Mouse (Mus musculus) subcutaneous adipose tissue, adult 2 months (tissue): ENCODE data around the gene Prkci. TPM values are rescaled to one million over a fixed set of nuclear protein-coding genes. Genes with fewer than 3 reads are reported as not detected.

Experiments used
- polyA plus RNA-seq: library from polyadenylated mRNA; depleted of rRNA; stranded (reverse); fragments of >200 nt; gene quantifications from 2 replicates; pipeline ENCODE4 v1.2.3, GENCODE M21; 2012; ENCODE audit warnings: low replicate concordance; rRNA removed

Gene Prkci
- 28.2 and 34.3 TPM in 2 replicates for polyA plus RNA-seq

DNA sequence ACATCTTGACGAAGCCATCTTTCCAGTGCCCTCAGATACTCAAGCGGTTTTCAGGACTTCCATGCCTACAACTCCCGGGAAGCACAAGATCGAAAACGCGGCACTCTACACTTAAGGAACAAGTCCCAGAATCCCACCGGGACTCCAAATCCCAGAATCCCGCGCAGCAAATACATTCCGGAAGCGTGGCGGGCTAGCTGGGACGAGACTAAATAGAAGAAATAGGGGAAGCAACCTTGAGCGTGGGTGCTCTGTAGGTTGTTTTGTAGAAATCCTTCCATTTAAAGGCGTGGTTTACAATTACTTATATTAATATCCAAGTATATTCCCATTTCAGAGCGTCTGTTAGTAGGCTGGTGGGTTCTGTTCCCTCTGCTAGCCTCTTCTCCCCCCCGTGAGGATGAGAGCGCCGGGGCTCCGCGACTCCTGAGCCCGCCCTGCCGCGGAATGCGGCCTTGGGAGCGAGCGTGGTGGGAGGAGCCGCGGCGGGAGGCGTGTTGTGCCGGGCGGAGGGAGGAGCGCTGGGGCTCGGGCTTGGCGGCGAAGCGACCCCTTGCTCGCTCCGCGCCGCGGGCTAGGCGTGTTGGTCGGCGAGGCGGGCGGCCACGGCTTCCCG is at the start of gene Prkci:
Gene Prkci (plus strand): TSS at position 465 of the 616 bp plus-strand sequence.

DNA sequence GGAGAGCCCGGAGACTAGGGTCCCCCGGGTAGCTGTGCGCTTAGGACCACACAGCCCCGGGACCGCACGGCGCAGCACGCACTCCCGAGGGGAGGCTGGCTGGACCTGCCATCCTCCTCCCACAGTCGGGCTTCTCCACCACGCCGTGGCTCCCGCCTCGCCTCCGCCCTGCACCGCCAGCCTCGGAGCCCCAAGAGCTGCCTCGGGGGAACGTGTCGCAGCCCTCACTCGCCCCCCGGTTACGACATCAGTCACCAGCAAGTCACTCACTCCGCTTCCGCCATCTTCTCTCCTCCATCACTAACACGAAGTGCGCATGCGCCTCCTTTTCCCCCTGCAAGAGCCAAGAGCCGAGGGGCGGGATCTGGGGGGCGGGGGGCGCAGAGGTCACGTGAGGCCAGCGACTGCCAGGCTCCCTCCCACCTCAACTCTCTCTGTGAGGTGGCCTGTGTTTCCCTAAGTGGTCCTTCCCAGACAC is 26.4 kb upstream of the Prkci start, which contains the start of gene Phc3:
Gene Phc3 (minus strand): TSS at position 312 of the 478 bp plus-strand sequence.

DNA sequence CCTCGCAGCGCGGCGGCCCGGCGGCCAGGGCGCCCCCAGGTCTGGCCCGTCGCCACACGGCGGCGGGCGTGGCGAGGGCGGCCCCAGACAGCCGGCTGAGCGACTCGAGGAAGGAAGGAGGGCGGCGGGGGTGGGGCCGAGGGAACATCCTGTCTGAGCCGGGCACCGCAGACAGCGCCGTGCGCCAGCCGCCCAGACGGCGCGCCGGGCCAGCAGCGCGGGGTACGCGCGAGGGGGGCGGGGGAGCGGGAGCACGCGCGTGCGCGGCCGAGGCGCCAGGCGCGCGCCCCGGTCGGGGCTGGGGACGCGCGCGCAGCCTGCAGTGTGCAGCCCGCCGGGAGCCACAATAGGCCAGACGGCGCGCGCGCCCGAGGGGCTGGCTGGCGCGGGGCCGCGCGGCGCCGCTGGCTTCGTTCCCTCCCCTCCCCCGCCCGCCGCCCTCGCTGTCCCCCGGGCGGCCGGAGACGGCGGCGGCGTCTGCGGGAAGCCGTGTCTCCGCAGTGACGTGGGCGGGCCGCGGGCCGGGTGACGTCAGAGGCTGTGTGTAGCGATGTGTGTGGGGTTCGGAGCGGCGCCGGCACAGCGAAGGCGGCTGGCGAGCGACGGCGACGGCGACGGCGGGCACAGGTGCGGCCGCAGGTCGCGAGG is 99.1 kb downstream of the Prkci start, which contains the start of gene Skil:
Gene Skil (plus strand): TSS at position 528 of the 648 bp plus-strand sequence.

Other genes starting within 250 kb of the Prkci start
- not detected in 2 replicates for gene Samd7, start 249.5 kb upstream of the Prkci start, polyA plus RNA-seq
- 20.2 and 20.5 TPM in 2 replicates for gene Sec62, start 202.9 kb upstream of the Prkci start, polyA plus RNA-seq
- gene Gpr160, start 139.8 kb upstream of the Prkci start, polyA plus RNA-seq, result 12.2 and 36.8 TPM in 2 replicates
- 17.6 and 34.5 TPM in 2 replicates for gene Phc3, start 26.3 kb upstream of the Prkci start, polyA plus RNA-seq
- 5.0 and 12.0 TPM in 2 replicates for gene Skil, start 99.3 kb downstream of the Prkci start, polyA plus RNA-seq
- 0.54 and 1.1 TPM in 2 replicates for gene Cldn11, start 154.2 kb downstream of the Prkci start, polyA plus RNA-seq